Mouse (Mus musculus): ENCODE data around the gene Serpinf1.
"Not testable (repeated sequence)": the region's sequence is repeated elsewhere in the genome, so short reads cannot be mapped to it uniquely, and the experiment has no call there.

Gene Serpinf1

DNA sequence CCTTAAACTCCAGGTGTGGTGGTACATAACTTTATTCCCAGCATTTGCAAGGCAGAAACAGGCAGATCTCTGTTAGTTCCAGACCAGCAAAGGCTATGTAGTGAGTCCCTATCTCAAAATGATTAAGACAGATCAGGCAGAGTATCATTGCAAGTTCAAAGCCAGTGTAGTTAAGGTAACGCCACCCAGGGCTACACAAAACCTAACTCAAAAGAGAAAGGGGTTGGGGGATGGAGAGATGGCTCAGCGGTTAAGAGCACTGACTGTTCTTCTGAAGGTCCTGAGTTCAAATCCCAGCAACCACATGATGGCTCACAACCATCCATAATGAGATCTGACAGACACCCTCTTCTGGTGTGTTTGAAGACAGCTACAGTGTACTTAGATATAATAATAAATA is 33.5 kb upstream of the Serpinf1 start:
- DNase-seq (ENCODE audit: extremely low read depth, low read depth): not testable (repeated sequence)

DNA sequence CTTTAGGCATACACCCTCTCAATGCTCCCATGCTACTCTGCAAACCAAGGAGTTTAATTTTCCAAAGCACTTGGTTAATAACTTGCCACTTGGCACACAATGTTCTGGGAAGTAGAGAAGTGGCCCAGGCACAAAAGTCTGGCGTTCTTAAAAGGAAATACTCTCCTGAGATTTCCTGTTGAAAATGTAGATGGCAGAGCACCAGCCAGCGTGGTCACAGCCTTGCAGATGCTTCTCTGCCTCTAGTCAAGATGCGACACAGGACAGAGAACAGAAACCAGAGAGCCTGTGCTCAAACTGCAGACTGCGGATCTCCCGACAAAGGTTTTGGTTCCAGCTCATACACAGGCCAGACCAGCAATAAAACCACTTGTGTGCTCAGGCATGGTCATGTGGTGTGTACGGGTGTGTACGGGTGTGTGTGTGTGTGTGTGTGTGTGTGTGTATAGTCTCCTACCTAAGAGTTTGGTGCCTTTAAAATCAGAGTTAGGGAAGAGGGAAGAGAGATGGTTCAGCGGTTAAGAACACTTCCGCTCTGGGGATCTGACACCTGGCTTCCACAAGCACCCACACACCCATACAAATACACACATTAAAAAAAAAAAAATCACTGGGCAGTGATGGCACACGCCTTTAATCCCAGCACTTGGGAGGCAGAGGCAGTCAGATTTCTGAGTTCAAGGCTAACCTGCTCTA is 32.7 kb upstream of the Serpinf1 start:
- DNase-seq (ENCODE audit: extremely low read depth, low read depth): no peak

DNA sequence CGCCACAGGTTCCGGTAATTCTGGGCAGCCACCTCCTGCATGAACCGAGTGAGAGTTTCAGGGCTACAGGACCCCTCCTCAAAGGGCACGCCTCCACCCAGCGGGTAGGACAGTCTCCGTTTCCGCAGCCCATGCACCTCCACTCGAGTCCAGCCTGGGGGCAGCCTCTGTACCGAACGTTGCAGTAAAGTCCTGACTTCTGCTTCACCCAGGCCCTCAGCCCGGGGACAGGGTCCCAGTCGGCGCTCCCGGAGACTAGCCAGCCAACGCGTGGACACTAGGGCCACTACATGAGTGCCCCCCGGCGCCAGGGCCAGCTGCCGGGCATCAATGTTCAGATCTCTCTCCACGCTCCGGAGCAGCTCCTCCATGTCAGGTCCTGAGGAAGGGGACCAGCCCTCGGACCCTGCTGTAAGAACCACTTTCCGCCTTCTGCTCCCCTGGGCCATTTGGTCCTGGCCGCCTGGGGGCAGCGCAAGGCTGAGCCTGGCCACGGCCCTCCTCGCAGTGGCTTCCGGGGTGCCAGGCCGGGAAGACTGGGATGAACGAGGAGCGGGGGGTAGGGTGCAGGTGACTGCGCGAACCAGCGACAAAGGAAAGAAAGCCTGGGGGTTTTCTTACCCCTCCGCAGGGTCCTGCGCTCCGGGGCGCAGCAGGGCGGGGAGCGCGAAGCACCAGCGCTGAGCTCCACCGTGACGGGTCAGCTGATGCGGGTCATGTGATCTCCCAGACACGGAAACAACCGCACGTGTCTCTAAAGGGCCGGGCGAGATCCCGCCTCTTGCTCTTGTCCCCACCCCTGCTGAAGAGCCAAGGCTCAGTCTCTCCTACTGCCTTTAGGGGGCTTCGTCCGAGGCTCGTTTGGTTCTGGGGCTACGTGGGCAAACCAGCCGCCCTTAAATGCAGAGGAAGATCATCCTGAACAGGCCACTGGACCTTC is 31.8 kb upstream of the Serpinf1 start, which contains the start of gene Wdr81:
TSS of gene Wdr81 (minus strand) at position 727 of the 940 bp plus-strand sequence.
- peak; percentile 75 for DNase-seq (ENCODE audit: extremely low read depth, low read depth)

DNA sequence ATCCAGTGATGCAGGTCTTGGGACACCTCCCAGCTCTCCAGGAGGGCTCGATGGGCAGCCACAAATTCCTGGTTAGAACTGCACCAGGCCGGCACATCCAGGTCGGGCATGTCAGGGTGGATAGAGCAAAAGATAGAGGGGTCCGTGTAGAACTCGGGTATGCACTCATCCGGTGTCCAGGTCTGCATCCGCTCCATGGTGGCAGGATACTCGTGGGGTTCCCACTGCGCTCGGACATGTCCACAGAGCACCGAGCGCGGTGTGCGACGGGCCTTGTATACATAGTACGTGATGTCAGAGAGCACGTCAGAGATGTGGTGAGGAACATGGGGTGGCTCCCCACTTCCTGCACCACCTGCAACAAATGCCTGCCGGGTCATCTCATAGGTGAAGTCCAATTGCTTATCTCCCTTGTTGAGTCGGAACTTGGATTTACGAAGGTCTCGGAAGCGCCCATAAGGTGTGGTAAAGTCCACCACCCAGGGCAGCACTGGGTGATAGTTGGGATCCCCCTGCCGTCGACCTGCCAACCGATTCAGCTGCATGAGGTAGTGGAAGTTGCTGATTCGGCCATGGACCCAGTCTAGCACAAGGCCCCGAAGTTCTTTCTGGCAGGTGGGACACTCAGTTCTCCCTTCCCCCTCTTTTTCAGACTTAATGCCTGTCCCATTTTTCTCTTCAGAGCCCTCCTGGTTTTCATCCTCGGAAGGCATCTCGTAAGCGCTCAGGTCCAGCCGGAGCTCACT is 30.5 kb upstream of the Serpinf1 start:
- DNase-seq (ENCODE audit: extremely low read depth, low read depth): no peak

DNA sequence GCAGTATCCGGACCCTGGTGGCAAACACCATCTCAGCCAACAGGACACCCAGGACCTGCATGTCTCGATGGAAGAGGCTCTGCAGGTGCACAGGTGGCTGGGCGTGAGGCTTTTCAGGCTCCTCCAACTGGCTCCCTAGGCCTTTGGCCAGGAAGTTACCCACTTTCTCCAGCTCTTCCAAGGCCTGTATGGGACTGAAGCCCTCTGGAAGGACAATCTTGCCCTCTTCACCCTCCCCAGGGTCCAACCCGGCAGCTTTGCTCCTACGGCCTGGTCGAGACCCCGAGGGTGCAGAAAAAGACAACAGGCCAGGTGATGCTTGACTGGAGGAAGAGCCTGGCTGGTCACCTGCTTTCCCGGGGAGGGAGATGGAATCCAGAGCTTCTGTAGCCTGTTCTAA is 29.6 kb upstream of the Serpinf1 start:
- no peak for DNase-seq (ENCODE audit: extremely low read depth, low read depth)

DNA sequence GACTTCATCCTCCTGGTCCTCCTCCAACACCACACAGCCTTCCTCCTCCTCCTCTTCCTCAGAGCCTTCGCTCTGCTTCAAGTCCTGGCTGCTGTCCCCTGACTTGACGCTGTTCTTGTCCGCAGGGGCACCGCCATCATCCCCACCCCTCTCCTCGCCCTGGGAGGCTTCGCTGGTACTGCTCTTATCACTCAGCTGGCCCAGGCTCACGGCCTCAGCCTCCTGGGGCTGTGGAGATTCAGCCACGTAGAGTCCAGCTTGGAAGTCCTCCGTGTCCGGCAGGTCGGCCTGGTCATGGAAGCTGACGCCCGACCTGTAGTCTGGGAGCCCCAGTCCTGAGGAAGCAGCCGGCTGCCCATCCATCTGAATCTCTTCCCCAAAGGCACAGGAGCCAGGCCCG is 28.4 kb upstream of the Serpinf1 start:
- DNase-seq (ENCODE audit: extremely low read depth, low read depth): no peak

DNA sequence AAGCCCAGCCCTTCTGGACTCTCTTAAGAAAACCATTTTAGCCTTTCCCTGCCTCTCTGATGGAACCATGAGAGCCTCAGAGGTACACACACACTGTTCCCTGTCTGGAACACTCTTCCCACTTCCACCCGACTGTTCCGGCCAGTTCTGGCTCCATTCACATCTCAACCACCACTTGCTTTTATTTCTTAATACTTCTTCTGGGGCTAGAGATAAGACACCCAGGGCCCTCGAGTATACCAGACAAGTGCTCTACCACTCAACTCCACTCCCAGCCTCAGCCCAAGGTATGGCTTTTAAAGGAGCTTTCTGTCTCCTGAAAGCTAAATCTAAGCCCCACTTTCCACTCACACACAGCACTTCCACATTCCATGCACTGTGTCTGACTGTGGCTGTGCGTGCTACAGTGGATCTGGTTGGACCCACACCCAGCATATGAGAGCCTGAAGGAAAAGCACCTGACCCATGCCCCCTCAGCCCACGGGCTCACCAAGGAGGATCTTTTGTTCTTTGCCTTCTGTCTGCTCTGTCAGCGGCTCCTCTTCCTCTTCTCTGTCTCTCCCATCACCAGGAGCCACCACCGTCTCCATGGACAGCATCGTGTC is 27.9 kb upstream of the Serpinf1 start:
- DNase-seq (ENCODE audit: extremely low read depth, low read depth): no peak

DNA sequence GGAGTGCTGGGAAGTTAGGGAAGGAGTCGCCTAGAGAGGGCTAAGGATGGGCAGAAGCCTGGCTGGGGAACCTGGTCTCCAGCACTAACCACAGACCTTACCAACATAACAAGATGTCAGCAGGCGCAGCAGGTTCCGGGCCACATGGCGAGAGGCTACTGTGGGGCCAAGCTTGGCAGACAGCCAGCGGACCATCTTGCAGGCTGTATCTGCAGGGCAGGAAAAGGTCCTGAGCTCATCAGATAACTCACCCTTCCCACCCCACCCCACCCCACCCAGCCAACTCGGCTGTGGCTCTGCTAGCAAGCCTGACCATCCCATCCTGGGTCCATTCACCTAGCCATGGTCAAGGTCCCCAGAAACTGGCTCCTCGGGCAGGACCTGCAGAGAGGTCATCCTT is 27.2 kb upstream of the Serpinf1 start:
- no peak for DNase-seq (ENCODE audit: extremely low read depth, low read depth)

DNA sequence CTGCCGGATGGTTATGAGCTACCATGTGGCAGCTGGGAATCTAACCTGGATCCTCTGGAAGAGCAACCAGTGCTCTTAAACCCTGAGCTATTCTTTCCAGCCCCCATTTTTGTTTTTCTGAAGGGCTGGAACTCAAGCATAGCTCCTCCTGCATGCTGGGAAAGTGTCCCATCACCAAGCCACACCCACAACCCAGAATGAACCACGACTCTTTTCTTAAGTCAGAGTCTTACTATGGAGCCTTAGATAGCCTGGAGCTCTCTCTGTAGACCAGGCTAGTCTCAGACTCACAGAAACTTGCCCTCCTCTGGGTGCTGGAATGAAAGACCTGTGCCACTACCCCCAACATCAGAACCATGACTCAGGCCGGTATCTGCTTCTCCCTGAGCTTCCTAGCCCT is 26.1 kb upstream of the Serpinf1 start:
- DNase-seq (ENCODE audit: extremely low read depth, low read depth): no peak

DNA sequence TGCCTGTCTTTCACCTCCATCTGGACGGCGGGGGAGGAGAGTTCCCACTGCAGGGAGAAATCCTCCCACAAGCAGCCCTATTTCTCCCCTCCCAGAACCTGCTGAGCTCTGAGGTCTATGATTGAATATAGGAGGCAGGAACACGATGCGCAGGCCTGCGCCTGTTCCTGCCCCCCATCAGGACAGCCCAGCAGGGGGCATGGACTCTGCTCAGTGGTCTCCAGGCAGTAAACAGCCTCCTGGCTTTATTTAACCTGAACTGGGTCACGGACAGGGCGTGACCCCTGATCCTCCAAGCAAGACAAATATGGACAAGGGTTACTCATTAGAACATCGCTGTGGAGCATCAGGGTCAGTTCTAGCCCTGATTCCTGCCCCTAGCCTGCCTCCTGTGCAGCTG is 21.2 kb upstream of the Serpinf1 start:
- no peak for DNase-seq (ENCODE audit: extremely low read depth, low read depth)

DNA sequence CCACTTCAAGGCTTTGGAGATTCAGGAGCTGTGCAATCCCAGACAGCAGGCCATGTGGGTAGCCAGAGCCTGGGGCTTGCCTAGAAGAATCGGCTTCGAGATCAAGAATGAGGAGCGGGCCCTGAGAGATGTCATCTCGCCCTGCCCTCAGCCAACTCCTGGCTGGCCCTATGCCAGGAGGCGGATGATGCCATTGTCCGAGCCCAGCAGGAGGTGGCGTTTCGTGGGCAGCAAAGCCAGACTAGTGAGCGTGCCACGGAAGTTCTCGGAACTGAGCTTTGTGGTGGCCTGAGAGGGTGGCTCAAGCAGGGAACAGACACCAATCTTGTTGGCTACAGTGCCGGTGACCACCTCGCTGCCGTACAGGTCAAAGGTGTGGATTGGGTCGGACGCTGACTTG is 19.1 kb upstream of the Serpinf1 start:
- no peak for DNase-seq (ENCODE audit: extremely low read depth, low read depth)

DNA sequence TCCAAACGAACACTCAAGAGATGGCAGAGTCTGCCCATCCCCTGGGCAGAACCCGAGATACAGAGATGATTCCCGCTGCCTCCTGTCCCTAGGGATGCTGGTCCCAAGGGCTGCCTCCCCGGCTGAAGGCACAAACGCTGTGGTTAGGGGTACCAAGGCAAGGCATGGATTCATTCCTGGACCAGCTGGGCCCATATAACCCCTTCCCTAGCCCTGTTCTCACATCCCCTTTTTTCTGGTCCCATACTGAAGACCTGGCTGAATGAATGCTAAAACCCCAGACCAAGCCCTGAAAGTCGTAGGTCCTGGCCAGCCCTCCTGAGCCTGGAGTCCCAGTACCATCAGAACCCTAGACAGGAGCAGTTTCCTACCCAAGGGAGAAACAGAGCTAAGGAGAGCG is 18.5 kb upstream of the Serpinf1 start:
- no peak for DNase-seq (ENCODE audit: extremely low read depth, low read depth)

DNA sequence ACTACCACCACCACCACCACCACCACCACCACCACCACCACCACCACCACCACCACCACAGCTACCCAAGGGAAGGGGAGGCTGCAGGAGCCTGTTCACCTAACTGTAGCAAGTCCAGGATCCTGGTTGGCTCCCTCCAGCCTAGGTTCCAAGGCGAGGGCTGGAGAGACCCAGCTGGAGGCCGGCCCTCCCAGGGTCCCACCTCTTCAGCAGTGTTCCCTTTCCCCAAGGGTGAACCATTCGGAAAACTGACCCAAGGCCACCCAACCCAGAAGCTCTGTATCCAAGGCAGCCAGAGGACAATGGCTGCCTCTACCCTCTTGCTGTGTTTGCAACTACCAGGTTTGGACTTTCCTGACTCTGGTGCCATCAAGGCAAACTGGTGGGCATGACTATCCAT is 17.4 kb upstream of the Serpinf1 start:
- no peak for DNase-seq (ENCODE audit: extremely low read depth, low read depth)

DNA sequence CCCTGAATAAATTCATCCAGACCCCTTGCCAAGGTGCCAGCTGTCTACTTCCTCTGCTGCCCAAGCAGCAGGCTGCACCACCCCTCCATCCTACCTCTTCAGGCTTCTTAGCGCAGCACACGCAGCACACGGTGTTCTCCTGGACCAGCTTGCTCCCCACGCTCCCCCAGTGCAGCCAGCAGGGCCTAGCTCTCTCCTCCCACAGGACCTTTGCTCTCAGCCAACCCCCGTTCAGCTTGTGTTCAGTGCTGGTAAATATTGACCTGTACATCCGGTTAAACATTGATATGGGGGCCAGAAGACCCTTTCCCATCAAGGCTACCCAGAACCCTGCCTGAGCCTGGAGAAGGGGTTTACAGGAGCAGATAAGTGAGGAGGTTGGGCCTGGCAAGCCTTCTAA is 16.9 kb upstream of the Serpinf1 start, which contains the start of gene Serpinf2:
TSS of gene Serpinf2 (minus strand) at position 229 of the 400 bp plus-strand sequence.
- no peak for DNase-seq (ENCODE audit: extremely low read depth, low read depth)

DNA sequence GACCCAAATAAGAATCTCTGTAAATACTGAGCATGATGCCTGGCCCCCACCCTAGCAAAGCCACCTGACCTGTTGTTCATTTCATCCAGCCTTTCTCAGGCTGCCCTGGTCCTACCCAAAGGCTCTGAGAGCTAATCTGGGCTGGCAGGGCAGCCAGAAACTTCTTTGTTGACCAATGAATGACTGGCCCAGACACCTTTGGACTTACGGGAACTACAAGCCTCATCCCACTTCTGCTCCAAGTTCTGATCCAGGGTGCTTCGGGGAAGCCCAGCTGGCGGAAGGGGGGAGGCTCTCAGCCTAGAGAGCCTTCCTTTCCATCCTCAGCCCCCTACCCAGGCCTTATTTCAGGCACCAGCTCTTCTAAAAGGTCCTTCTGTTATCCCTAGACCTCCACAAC is 16.3 kb upstream of the Serpinf1 start:
- no peak for DNase-seq (ENCODE audit: extremely low read depth, low read depth)

DNA sequence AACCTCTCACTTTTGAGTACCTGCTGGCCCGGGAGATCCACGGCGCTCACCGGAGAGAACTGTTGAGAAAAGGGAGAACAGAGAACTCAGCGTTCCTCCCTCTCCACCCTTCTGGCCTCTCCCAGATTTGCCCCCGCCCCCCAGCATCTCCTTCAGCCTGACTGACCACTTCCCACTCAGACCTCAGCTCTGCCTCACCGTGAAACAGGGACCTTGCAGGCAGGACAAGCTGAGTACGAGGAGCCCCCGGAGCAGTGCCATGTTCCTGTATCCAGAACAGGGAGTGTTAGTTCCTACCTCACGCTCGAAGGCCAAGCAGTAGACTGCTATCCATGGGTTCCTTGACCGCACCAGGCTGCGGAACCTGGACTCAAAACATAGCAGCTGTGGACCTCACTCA is 15.7 kb upstream of the Serpinf1 start:
- no peak for DNase-seq (ENCODE audit: extremely low read depth, low read depth)

DNA sequence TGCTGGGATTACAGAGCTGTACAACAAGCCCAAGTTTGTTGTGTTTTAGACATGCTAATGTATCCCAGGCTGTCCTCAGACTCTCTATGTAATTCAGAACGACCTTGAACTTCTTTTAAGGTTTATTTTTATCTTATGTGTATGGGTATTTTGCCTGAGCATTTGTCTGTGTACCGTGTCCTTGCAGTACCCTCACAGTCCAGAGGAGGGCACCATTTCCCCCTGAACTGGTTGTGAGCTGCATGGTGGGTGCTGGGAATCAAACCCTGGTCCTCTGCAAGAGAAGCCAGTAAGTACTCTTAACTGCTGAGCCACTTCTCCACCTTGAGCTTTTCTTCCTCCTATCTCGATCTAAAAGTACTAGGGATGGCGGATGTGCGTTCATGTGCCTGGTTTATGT is 11.6 kb upstream of the Serpinf1 start:
- no peak for DNase-seq (ENCODE audit: extremely low read depth, low read depth)

DNA sequence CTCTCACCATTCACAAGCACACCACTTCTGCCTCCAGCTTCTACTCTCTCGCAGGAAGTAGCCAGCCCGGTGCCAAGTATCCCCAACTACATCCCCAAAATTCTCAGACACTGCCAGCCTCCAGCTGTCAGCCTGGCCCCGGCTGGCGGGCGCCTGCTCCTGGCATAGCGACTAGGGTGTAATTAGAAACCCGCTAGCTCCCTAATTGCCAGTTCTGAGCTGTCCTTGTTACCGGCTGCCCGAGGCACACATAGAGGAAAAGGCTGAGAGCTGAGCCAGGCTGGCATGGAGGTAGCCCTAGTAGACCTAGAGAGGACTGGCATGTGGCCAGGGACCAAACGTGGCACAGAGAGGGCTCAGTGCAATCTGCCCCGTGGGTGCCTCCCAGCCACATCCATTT is 8.8 kb upstream of the Serpinf1 start:
- no peak for DNase-seq (ENCODE audit: extremely low read depth, low read depth)

DNA sequence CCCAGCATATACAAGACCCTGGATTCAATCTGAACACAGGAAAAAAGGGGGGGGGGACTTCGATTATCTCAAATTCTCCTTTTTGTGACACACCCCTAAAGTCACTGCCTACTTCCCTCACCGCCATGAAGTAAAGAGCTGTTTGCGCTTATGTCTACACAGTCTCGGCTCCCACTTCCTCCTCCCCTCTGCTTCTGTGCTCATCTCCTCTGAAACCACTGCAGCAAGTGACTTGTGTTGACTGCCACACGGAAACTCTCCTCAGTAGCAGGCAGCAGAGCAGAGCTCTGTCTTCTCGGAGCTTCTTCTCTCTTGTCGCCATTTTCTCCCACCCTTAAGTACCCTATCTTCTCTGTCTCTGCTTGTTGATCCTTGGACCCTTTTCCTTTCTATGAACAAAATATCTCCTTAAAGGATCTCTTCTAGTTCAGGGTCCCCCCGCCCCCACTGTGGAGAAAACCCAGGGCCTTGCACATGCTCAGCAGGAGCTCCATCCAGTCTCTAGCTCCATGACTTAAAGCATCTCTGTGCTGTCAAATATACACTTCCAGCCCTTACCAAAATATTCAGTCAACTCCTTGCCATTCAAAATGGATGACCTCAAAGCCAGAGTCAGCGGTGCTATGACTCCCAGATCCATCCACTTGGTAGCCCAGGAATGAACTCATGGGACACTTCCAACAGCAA is 6.7 kb upstream of the Serpinf1 start:
- peak; percentile 56 for DNase-seq (ENCODE audit: extremely low read depth, low read depth)

DNA sequence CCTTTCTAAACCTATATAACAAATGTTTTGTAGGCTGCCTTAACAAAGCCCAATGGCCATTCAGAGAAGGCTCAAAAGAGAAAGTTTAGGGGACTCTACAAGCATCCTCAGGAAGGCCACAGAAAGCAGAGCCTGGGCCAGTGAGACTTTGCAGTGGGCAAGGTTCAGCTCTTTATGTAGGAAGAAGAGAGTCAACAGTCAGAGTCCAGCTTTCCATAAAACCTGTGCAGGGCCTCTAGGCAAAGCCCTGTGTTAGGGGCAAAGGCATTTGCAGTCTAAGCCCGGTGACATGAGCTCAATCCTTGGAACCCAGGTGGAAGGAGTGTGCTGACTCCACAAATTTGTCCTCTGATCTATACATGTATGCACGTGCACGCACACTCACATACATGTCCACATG is 2.0 kb upstream of the Serpinf1 start:
- DNase-seq (ENCODE audit: extremely low read depth, low read depth): no peak

DNA sequence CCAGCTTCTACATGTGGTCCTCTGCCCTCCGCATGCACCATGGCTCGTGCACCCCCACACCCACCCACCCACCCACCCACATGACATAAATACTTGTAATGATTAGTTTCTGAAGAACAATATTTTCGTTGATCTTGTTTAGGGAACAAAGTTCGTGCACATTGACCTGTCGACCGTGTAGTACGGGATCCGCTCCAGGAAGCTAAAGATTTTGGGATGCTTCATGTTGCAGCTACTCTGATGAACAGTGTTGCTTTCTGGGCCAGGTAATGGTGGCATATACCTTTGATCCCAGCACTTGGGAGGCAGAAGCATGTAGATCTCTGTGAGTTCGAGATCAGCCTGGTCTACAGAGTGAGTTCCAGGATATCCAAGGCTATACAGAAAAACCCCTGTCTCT is 1.5 kb upstream of the Serpinf1 start:
- DNase-seq (ENCODE audit: extremely low read depth, low read depth): no peak

Data from MEL-GATA-1-ER (cell line).